Mouse (Mus musculus) left cerebral cortex, adult 11 months (tissue): ENCODE measurements around the gene Etnk2.

Experiments used
- DNase-seq: peaks from one replicate; pipeline ENCODE4 v3.0.0; 2022; ENCODE audit warnings: low spot score

The Etnk2 gene

GRCm38 (mm10) chr1:133382552-133383155 lies 19.3 kb downstream of the Etnk2 start:
- no peak for DNase-seq

GRCm38 (mm10) chr1:133383157-133383783 lies 19.9 kb downstream of the Etnk2 start:
- no peak for DNase-seq

- peak; percentile 55 for DNase-seq
These were observed 22.1 kb downstream of the Etnk2 start for GRCm38 (mm10) chr1:133385506-133385905.

- DNase-seq: no peak
These were observed 22.8 kb downstream of the Etnk2 start for GRCm38 (mm10) chr1:133386209-133386608.

- DNase-seq: no peak
These were observed 24.3 kb downstream of the Etnk2 start for GRCm38 (mm10) chr1:133387539-133388268.

GRCm38 (mm10) chr1:133394702-133395101 lies 31.3 kb downstream of the Etnk2 start:
- no peak for DNase-seq

- no peak for DNase-seq
These were observed 33.3 kb downstream of the Etnk2 start for GRCm38 (mm10) chr1:133396693-133397092.

GRCm38 (mm10) chr1:133397094-133397482 lies 33.7 kb downstream of the Etnk2 start:
- DNase-seq: no peak

- DNase-seq: no peak
These were observed 34.3 kb downstream of the Etnk2 start for GRCm38 (mm10) chr1:133397483-133398237.

- DNase-seq: no peak
These were observed 36.8 kb downstream of the Etnk2 start for GRCm38 (mm10) chr1:133400014-133400725.

GRCm38 (mm10) chr1:133404005-133404404 lies 40.6 kb downstream of the Etnk2 start:
- no peak for DNase-seq

GRCm38 (mm10) chr1:133406614-133407013 lies 43.2 kb downstream of the Etnk2 start:
- no peak for DNase-seq

- no peak for DNase-seq
These were observed 44.1 kb downstream of the Etnk2 start for GRCm38 (mm10) chr1:133407436-133407835.

- no peak for DNase-seq
These were observed 44.9 kb downstream of the Etnk2 start for GRCm38 (mm10) chr1:133408321-133408720.

GRCm38 (mm10) chr1:133408880-133409516 lies 45.6 kb downstream of the Etnk2 start:
- no peak for DNase-seq

GRCm38 (mm10) chr1:133409786-133410185 lies 46.4 kb downstream of the Etnk2 start:
- DNase-seq: no peak

GRCm38 (mm10) chr1:133411506-133412147 lies 48.3 kb downstream of the Etnk2 start:
- DNase-seq: no peak

- DNase-seq: no peak
These were observed 49.6 kb downstream of the Etnk2 start for GRCm38 (mm10) chr1:133412941-133413340.

- no peak for DNase-seq
These were observed 51.7 kb downstream of the Etnk2 start for GRCm38 (mm10) chr1:133415086-133415485.

- no peak for DNase-seq
These were observed 52.1 kb downstream of the Etnk2 start for GRCm38 (mm10) chr1:133415505-133415904.

GRCm38 (mm10) chr1:133416472-133416871 lies 53.1 kb downstream of the Etnk2 start:
- DNase-seq: no peak
